Mouse (Mus musculus) adrenal gland, adult 8-10 months (tissue): Measurements from ENCODE around the gene Pltp. TPM values are rescaled to one million over a fixed set of nuclear protein-coding genes. Genes with fewer than 3 reads are reported as not detected.
A peak's percentile ranks its signal among the peaks of the same experiment; 100 is the strongest.

Experiments used
- DNase-seq: peaks from one replicate; pipeline ENCODE4 v3.0.0; 2022
- total RNA-seq, 4 experiments: library from RNA; stranded (reverse); gene quantifications; 2 replicates each; pipeline ENCODE4 v1.2.4; 2022

Pltp gene
- total RNA-seq, 4 experiments from 2014 or later = 26.0 to 57.3 (median 35.5) TPM

DNA sequence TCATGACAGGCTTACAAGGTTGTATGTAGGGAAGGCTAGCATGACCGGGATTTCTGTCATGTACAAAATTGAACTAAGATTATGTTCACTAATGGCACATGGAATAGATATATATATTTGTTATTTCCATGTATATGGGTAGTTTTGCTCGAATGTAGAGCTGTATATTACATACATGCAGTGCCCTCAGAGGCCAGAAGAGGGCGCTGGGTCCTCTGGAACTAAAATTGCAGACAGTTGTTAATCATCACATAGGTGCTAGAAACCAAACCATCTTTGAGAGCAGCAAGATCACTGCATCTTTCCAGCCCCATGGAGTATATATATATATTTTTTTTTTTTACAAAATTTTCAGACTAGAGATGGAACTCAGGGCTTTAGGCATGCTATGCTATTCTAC, 11.7 kb downstream of the Pltp start:
- DNase-seq = no peak

DNA sequence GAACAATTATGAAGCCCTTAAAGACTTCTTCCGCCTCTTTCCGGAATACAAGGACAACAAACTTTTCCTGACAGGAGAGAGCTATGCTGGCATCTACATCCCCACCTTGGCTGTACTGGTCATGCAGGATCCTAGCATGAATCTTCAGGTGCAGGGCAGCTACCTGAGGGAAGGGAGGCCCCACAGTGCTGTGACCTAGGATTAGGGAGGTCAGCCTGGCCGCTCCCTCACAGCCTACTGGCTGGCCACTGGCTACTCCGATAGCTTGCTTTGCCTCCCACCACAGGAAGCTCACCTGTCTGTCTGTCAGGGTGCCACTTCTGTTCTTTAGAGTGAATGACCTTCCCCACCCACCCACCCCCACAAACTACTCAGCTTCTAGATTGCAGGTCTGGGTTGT, 22.3 kb downstream of the Pltp start:
- no peak for DNase-seq

- DNase-seq = no peak
These were observed 23.0 kb downstream of the Pltp start for GRCm38 (mm10) chr2:164834531-164834930.

GRCm38 (mm10) chr2:164833314-164833959, 24.1 kb downstream of the Pltp start, which contains the start of gene Neurl2:
TSS of gene Neurl2 (minus strand) at chr2:164833456.
- DNase-seq = peak; percentile 88

GRCm38 (mm10) chr2:164832748-164833301, 24.7 kb downstream of the Pltp start, which contains the start of gene Ctsa:
TSS of gene Ctsa (plus strand) at chr2:164832873.
- peak; percentile 68 for DNase-seq

- DNase-seq = no peak
These were observed 25.3 kb downstream of the Pltp start for GRCm38 (mm10) chr2:164832032-164832747.

GRCm38 (mm10) chr2:164831029-164831428, 26.5 kb downstream of the Pltp start:
- no peak for DNase-seq

DNA sequence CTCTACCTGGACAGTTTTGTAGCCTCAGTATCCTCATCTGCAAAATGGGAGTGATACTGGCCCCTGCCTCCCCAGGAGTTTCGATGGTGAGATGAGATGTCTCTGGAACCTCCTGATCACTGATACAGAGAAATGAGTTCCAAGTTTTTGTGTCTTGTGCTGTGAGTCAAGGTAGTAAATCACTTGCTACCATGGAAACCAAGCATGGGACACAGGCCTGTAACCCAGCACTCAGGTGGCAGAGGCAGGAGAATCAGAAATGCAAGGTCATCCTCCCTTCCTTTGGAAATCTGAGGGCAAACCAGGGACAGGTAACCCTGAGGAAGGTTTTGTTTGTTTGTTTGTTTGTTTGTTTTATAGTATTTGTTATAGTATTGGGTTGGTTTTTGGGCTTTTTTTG, 28.4 kb downstream of the Pltp start:
- DNase-seq = no peak

GRCm38 (mm10) chr2:164828437-164828836, 29.1 kb downstream of the Pltp start, which contains the start of gene Spata25:
TSS of gene Spata25 (minus strand) at chr2:164828537.
- no peak for DNase-seq

- no peak for DNase-seq
These were observed 30.2 kb downstream of the Pltp start for GRCm38 (mm10) chr2:164827146-164827850.

- no peak for DNase-seq
These were observed 32.0 kb downstream of the Pltp start for GRCm38 (mm10) chr2:164825521-164825920.

GRCm38 (mm10) chr2:164823969-164824368, 33.5 kb downstream of the Pltp start:
- no peak for DNase-seq

DNA sequence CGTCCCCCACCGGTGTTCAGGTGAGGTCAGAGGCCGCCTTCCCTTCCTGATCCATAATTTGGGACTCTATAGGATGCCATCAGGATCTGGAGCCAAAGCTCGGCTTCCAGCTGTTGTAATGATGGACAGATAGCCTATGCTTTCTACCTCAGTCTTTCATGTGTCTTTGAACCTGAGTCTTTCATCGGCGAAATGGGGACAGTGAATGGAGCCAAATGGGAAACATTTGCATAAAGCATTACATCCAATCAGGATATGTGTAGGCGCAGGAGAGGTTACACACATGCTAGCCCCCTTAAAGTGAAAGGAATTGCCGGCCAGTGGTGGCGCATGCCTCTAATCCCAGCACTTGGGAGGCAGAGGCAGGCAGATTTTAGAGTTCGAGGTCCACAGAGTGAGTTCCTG, 34.3 kb downstream of the Pltp start:
- DNase-seq = no peak

GRCm38 (mm10) chr2:164822636-164823165, 34.8 kb downstream of the Pltp start, which contains the start of gene Zswim1:
TSS of gene Zswim1 (plus strand) at chr2:164822686.
- peak; percentile 99 for DNase-seq

GRCm38 (mm10) chr2:164821060-164821459, 36.5 kb downstream of the Pltp start:
- no peak for DNase-seq

DNA sequence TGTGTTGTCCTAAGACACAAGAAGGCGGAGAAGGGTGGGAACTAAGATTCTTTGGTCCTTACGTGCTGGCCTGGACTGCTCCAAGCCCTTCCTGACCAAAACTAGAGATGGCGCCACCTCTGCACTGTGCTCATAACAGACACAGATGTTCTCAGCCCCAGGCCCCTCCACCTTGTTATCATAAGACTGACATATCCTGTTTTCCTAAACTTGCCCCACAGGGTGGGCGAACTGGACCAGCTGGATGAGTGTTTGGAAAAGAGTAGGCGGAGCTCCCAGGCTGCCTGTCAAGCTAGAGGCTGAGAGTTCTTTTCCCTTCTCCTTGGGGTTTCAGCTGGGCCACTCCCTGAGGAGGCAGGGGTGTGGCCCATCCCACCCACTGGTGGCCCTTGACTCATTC, 39.8 kb downstream of the Pltp start:
- DNase-seq = no peak

DNA sequence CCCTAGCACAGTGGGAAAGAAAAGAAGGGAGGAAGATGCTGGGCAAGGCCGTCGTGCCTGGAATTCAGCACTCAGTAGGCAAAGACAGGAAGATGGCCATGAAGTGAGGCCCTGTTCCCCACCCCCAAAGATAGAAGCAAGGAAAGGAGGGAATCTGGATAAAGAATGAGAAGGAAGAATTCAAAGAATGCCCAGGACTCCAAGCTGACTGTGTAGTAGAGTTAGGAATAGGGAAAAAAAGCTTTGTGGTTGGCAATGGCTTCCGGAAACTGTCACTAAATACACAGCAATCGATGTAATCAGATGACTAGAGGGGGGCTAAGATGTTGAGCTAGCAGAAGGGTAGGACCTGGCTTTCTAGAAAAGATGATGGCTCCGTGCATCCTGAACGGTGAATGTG, 40.3 kb downstream of the Pltp start:
- DNase-seq = no peak

GRCm38 (mm10) chr2:164815821-164816220, 41.7 kb downstream of the Pltp start:
- no peak for DNase-seq

- DNase-seq = no peak
These were observed 42.2 kb downstream of the Pltp start for GRCm38 (mm10) chr2:164815348-164815747.

- DNase-seq = no peak
These were observed 44.0 kb downstream of the Pltp start for GRCm38 (mm10) chr2:164813557-164813956.

GRCm38 (mm10) chr2:164806614-164807013, 50.9 kb downstream of the Pltp start:
- DNase-seq = no peak

- DNase-seq = no peak
These were observed 52.2 kb downstream of the Pltp start for GRCm38 (mm10) chr2:164805332-164805718.
